Mouse (Mus musculus): ENCODE results near the gene Strn4. TPM values are rescaled to one million over a fixed set of nuclear protein-coding genes. Genes with fewer than 3 reads are reported as not detected.

The Strn4 gene
- polyA plus RNA-seq, 1 experiment from 2014 or later = 87.1 TPM

DNA sequence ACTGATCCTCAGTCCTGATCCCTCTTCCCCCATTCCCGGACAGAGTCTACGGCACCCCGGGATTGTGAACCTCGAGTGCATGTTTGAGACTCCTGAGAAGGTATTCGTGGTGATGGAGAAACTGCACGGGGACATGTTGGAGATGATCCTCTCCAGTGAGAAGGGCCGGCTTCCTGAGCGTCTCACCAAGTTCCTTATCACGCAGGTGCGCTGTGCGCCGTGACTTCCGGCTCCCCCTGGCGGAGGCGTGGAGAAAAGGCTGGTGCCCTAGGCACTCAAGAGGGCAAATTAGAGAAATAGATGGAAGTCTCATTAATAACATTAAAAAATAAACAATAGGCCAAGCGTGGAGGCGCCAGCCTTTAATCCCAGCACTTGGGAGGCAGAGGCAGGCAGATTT is 42.6 kb downstream of the Strn4 start:
- H3K4me2 ChIP-seq (ENCODE audit: low read depth, low read length) = no peak overlapping the region
- no peaks in the 10 kb centered on the region for H3K27me3 ChIP-seq (ENCODE audit: control insufficient read depth, insufficient read depth, low read depth, low read length)
- WGBS = 29% methylated on average over 17 of the region's 17 CpGs
- no peak for ATAC-seq (ENCODE audit: low read depth)
- no peak overlapping the region for H3K4me3 ChIP-seq (ENCODE audit: low read length)
- peaks cover 29% of the 10 kb centered on the region for H3K36me3 ChIP-seq (ENCODE audit: control insufficient read depth, insufficient read depth, low read length)
- no peaks in the 10 kb centered on the region for H3K9me3 ChIP-seq (ENCODE audit: control insufficient read depth, low read length)
- H3K9ac ChIP-seq (ENCODE audit: low read length) = no peak overlapping the region
- H3K27ac ChIP-seq (ENCODE audit: low read length) = no peak overlapping the region
- H3K4me1 ChIP-seq (replicated peaks; ENCODE audit: control insufficient read depth, insufficient read depth, low read length) = no peaks in the 10 kb centered on the region

DNA sequence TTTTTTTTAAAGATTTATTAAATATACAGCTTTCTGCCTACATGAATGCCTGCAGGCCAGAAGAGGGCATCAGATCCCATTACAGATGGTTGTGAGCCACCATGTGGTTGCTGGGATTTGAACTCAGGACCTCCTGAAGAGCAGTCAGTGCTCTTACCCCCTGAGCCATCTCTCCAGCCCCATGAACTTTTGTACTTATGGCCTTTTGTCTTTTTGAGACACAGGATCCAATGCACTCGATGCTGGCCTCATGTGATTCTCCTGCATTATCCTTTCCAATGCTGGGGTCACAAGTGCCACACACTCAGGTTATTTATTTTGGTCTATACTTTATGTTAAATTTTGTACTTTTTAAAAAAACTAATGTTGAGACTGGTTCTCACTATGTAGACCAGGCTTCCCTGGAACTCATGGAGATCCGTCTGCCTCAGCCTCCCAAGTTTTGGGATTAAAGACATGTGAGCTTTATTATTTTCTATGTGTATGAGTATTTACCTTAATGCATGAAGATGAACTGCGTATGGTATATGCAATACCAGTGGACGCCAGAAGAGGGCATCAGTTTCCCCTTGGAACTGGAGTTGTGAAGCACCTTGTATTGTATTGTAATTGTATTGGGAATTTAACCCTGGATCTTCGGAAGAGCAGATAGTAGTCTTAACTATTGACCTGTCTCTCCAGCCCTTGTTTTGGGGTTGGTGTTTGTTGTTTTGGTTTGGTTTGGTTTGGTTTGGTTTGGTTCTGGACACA is 44.4 kb downstream of the Strn4 start:
- H3K4me2 ChIP-seq (ENCODE audit: low read depth, low read length) = no peak overlapping the region
- no peak overlapping the region for H3K27ac ChIP-seq (ENCODE audit: low read length)
- H3K4me3 ChIP-seq (ENCODE audit: low read length) = no peak overlapping the region
- no peak overlapping the region for H3K9ac ChIP-seq (ENCODE audit: low read length)
- WGBS = 33% methylated on average over 5 of the region's 5 CpGs
- H3K9me3 ChIP-seq (ENCODE audit: control insufficient read depth, low read length) = no peaks in the 10 kb centered on the region
- H3K4me1 ChIP-seq (replicated peaks; ENCODE audit: control insufficient read depth, insufficient read depth, low read length) = no peaks in the 10 kb centered on the region
- H3K36me3 ChIP-seq (ENCODE audit: control insufficient read depth, insufficient read depth, low read length) = peaks cover 20% of the 10 kb centered on the region
- ATAC-seq (ENCODE audit: low read depth) = no peak
- no peaks in the 10 kb centered on the region for H3K27me3 ChIP-seq (ENCODE audit: control insufficient read depth, insufficient read depth, low read depth, low read length)

DNA sequence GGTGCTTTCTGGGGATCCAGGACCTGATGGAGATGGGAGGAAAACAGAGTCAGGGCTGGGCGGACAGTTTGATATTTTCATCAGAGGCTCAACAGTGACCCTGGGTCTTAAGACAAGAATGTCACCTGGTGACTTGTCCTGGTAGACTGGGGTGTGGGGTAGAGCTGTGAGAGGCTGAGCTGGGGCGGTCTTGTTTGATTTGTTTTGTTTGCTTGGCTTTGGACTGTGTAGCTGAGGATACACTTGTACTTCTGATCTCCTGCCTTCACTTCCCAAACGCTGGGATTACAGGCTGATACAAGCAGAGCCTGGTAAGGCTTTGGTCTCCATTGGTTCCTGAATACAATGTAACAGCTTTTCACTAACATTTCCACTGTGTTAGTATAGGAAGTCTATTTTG is 51.8 kb downstream of the Strn4 start:
- H3K4me3 ChIP-seq (ENCODE audit: low read length) = no peak overlapping the region
- ATAC-seq (ENCODE audit: low read depth) = no peak
- H3K4me1 ChIP-seq (replicated peaks; ENCODE audit: control insufficient read depth, insufficient read depth, low read length) = no peaks in the 10 kb centered on the region
- no peak overlapping the region for H3K9ac ChIP-seq (ENCODE audit: low read length)
- H3K4me2 ChIP-seq (ENCODE audit: low read depth, low read length) = no peak overlapping the region
- peaks cover 17% of the 10 kb centered on the region for H3K36me3 ChIP-seq (ENCODE audit: control insufficient read depth, insufficient read depth, low read length)
- no peaks in the 10 kb centered on the region for H3K27me3 ChIP-seq (ENCODE audit: control insufficient read depth, insufficient read depth, low read depth, low read length)
- WGBS = 57% methylated on average over 3 of the region's 3 CpGs
- no peaks in the 10 kb centered on the region for H3K9me3 ChIP-seq (ENCODE audit: control insufficient read depth, low read length)
- 0 out of 2 replicates have a peak overlapping the region, but pooled peaks have one; percentile 5 for H3K27ac ChIP-seq (ENCODE audit: low read length)

DNA sequence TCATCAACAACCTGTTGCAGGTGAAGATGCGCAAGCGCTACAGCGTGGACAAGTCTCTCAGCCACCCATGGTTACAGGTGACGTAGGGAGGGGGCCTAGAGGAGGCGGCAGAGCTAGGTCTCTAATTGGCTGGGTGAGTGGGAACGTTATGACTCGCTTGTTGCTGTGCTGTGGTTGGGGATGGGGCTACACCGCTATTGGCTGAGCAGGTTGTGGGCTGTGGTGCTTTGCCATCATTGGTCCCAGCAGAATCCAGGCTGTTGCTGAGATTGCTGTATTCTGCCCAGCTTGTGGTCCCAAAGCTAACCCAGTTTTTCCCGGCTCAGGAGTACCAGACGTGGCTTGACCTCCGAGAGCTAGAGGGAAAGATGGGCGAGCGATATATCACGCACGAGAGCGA is 53.8 kb downstream of the Strn4 start:
- no peak overlapping the region for H3K4me3 ChIP-seq (ENCODE audit: low read length)
- H3K9ac ChIP-seq (ENCODE audit: low read length) = no peak overlapping the region
- ATAC-seq (ENCODE audit: low read depth) = peak; percentile 63
- peaks cover 3% of the 10 kb centered on the region for H3K4me1 ChIP-seq (replicated peaks; ENCODE audit: control insufficient read depth, insufficient read depth, low read length)
- H3K36me3 ChIP-seq (ENCODE audit: control insufficient read depth, insufficient read depth, low read length) = peaks cover 17% of the 10 kb centered on the region
- H3K4me2 ChIP-seq (ENCODE audit: low read depth, low read length) = no peak overlapping the region
- H3K9me3 ChIP-seq (ENCODE audit: control insufficient read depth, low read length) = no peaks in the 10 kb centered on the region
- WGBS = 36% methylated on average over 16 of the region's 16 CpGs
- no peak overlapping the region for H3K27ac ChIP-seq (ENCODE audit: low read length)
- H3K27me3 ChIP-seq (ENCODE audit: control insufficient read depth, insufficient read depth, low read depth, low read length) = no peaks in the 10 kb centered on the region

DNA sequence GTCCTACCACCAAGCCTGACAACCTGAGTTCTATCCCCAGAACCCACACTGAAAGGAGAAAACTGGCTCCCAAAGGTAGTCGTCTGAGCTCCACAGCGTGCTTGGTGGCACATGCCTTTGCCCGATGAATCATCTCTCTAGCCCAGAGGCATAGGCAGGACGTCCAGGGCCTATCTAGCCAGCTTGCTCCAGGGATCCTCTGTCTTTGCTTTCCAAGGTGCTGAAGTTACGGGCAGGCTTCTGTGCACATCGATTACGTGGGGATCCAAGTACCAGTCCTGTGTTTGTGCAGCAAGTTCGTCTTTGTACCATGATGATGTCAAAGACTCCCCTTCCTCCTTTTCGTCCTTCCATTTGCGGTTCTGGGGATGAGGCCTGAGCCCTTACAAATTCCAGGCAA is 55.9 kb downstream of the Strn4 start:
- H3K36me3 ChIP-seq (ENCODE audit: control insufficient read depth, insufficient read depth, low read length) = peaks cover 8% of the 10 kb centered on the region; the same call in 1 of the 2 replicates
- H3K27ac ChIP-seq (ENCODE audit: low read length) = no peak overlapping the region
- 79% methylated on average over 10 of the region's 10 CpGs for WGBS
- peaks cover 9% of the 10 kb centered on the region for H3K4me1 ChIP-seq (replicated peaks; ENCODE audit: control insufficient read depth, insufficient read depth, low read length)
- H3K27me3 ChIP-seq (ENCODE audit: control insufficient read depth, insufficient read depth, low read depth, low read length) = no peaks in the 10 kb centered on the region; the same call in 1 of the 2 replicates
- no peak for ATAC-seq (ENCODE audit: low read depth)
- H3K4me3 ChIP-seq (ENCODE audit: low read length) = no peak overlapping the region
- no peak overlapping the region for H3K4me2 ChIP-seq (ENCODE audit: low read depth, low read length)
- no peaks in the 10 kb centered on the region for H3K9me3 ChIP-seq (ENCODE audit: control insufficient read depth, low read length)
- no peak overlapping the region for H3K9ac ChIP-seq (ENCODE audit: low read length)

DNA sequence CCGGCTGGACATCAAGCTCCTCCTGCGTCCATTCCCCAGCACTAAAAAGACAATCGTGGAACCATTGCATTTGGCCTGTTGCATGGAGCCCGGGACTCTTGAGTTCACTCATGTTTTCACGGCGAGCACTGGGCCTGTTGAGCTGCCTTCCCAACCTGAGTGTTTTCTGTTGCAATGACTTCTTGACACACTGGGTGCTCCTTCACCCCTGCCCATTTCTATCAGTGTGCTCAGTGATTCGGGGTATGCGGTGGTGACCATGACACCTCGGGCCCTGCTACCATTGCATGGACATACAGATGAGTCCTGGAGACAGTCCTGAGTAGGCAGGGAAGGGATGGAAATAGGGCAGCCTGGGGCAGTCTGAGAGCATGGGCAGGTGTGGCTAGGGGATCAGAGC is 56.8 kb downstream of the Strn4 start:
- no peaks in the 10 kb centered on the region; the same call in 1 of the 2 replicates for H3K27me3 ChIP-seq (ENCODE audit: control insufficient read depth, insufficient read depth, low read depth, low read length)
- H3K4me2 ChIP-seq (ENCODE audit: low read depth, low read length) = no peak overlapping the region
- H3K9me3 ChIP-seq (ENCODE audit: control insufficient read depth, low read length) = no peaks in the 10 kb centered on the region
- H3K36me3 ChIP-seq (ENCODE audit: control insufficient read depth, insufficient read depth, low read length) = peaks cover 8% of the 10 kb centered on the region; the same call in 1 of the 2 replicates
- 89% methylated on average over 9 of the region's 9 CpGs for WGBS
- H3K27ac ChIP-seq (ENCODE audit: low read length) = no peak overlapping the region
- no peak overlapping the region for H3K9ac ChIP-seq (ENCODE audit: low read length)
- no peak overlapping the region for H3K4me3 ChIP-seq (ENCODE audit: low read length)
- peaks cover 13% of the 10 kb centered on the region for H3K4me1 ChIP-seq (replicated peaks; ENCODE audit: control insufficient read depth, insufficient read depth, low read length)
- no peak for ATAC-seq (ENCODE audit: low read depth)

DNA sequence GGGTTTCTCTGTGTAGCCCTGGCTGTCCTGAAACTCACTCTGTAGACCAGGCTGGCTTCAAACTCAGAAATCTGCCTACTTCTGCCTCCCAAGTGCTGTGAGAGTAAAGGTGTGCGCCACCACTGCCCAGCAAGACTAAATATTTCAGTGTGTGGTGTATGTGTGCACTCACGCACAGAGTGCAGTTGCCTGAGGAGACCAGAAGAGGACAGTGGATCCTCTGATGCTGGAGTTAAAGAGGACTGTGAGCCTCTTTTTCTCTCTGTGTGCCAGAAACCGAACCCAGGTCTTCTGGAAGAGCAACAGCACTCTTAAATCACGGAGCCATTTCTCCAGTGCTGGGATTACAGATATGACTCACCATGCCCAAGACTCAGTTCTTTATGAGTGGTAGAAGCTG is 57.7 kb downstream of the Strn4 start:
- H3K27me3 ChIP-seq (ENCODE audit: control insufficient read depth, insufficient read depth, low read depth, low read length) = no peaks in the 10 kb centered on the region; the same call in 1 of the 2 replicates
- H3K4me2 ChIP-seq (ENCODE audit: low read depth, low read length) = no peak overlapping the region
- ATAC-seq (ENCODE audit: low read depth) = no peak
- no peaks in the 10 kb centered on the region for H3K9me3 ChIP-seq (ENCODE audit: control insufficient read depth, low read length)
- H3K4me1 ChIP-seq (replicated peaks; ENCODE audit: control insufficient read depth, insufficient read depth, low read length) = peaks cover 13% of the 10 kb centered on the region
- no peak overlapping the region for H3K4me3 ChIP-seq (ENCODE audit: low read length)
- H3K27ac ChIP-seq (ENCODE audit: low read length) = no peak overlapping the region
- WGBS = 91% methylated on average over 4 of the region's 4 CpGs
- H3K9ac ChIP-seq (ENCODE audit: low read length) = no peak overlapping the region
- peaks cover 8% of the 10 kb centered on the region; the same call in 1 of the 2 replicates for H3K36me3 ChIP-seq (ENCODE audit: control insufficient read depth, insufficient read depth, low read length)

DNA sequence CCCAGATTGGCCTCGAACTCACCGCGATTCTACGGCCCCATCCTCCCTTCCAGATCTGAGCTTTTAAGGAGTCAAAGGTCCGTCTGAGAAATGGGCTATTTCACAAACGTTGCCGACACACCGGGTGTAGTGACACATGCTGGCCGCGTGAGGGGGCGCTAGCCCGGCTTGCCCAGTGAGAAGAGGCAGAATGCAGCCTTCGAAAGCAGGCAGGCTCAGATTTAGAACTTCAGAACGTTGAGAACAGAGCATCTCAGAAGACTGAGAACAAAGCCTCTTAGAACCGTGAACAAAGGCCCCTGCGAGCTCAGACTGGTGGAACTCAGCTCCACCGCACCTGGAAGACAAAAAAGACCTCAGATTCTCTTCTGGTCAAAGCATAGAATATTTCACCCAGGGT is 58.5 kb downstream of the Strn4 start:
- Histone ChIP-seq H3K4me3 (ENCODE audit: low read length) (peak overlapping the region; percentile 50), H3K4me2 (ENCODE audit: low read depth, low read length) (peak overlapping the region; percentile 70), H3K27me3 (ENCODE audit: control insufficient read depth, insufficient read depth, low read depth, low read length) (no peaks in the 10 kb centered on the region; the same call in 1 of the 2 replicates), H3K27ac (ENCODE audit: low read length) (peak overlapping the region; percentile 97), H3K4me1 (replicated peaks; ENCODE audit: control insufficient read depth, insufficient read depth, low read length) (peaks cover 13% of the 10 kb centered on the region), H3K9me3 (ENCODE audit: control insufficient read depth, low read length) (no peaks in the 10 kb centered on the region), H3K9ac (ENCODE audit: low read length) (peak overlapping the region; percentile 52), H3K36me3 (ENCODE audit: control insufficient read depth, insufficient read depth, low read length) (0 out of 2 replicates have a peak, but pooled peaks cover 4% of the 10 kb centered on the region)
- ATAC-seq (ENCODE audit: low read depth) = peak; percentile 24; the same call in 1 of the 2 replicates
- WGBS = 3% methylated on average over 17 of the region's 17 CpGs

DNA sequence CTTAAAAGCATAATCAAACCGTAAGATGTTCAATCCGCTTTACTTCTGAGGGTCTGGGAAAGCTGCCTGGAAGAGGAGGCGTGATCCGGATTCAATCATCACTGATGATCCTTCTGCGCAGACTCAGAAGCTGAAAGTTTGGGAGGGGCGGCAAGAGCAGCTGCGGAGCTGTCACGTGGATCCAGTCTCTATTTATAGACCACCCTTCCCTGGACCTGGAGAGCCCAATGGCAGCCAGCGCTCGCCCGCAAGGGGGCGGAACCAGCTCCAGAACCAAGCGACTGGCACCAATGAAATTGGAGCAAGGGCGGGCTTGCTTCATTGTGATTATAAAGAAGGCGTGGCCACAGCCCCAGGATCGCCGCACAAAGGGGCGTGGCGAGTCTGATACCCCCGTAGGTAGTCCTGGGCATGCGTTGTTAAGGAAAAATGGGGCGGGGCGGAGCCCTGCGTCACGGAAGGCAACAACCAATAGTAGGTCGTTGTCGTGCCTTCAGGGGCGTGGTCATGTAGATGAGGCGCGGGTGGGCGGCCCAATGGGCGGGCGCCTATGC is 59.1 kb downstream of the Strn4 start:
- 0 out of 2 replicates have a peak, but pooled peaks cover 1% of the 10 kb centered on the region for H3K36me3 ChIP-seq (ENCODE audit: control insufficient read depth, insufficient read depth, low read length)
- H3K27me3 ChIP-seq (ENCODE audit: control insufficient read depth, insufficient read depth, low read depth, low read length) = no peaks in the 10 kb centered on the region; the same call in 1 of the 2 replicates
- no peaks in the 10 kb centered on the region for H3K9me3 ChIP-seq (ENCODE audit: control insufficient read depth, low read length)
- peak; percentile 95 for ATAC-seq (ENCODE audit: low read depth)
- peak overlapping the region; percentile 77 for H3K4me2 ChIP-seq (ENCODE audit: low read depth, low read length)
- WGBS = under 1% methylated on average over 33 of the region's 33 CpGs
- peaks cover 16% of the 10 kb centered on the region for H3K4me1 ChIP-seq (replicated peaks; ENCODE audit: control insufficient read depth, insufficient read depth, low read length)
- H3K4me3 ChIP-seq (ENCODE audit: low read length) = peak overlapping the region; percentile 73
- H3K9ac ChIP-seq (ENCODE audit: low read length) = peak overlapping the region; percentile 52
- peak overlapping the region; percentile 97 for H3K27ac ChIP-seq (ENCODE audit: low read length)
